Mouse (Mus musculus) limb, embryonic 14.5 days (tissue): ENCODE results near the gene Slco2b1. TPM values are rescaled to one million over a fixed set of nuclear protein-coding genes. Genes with fewer than 3 reads are reported as not detected.
"Not testable (repeated sequence)": the region's sequence is repeated elsewhere in the genome, so short reads cannot be mapped to it uniquely, and the experiment has no call there.

Experiments
- ATAC-seq: fragments of 200-750 bp; cut with Nextera tagmentation; 2 replicates; pipeline ENCODE4 v1.8.0; 2017; ENCODE audit warnings: low read depth, moderate number of reproducible peaks, moderate TSS enrichment; ENCODE audit not compliant: low FRiP score
- DNase-seq: peaks from one replicate; pipeline ENCODE4 v3.0.0-alpha.2; 2015; ENCODE audit warnings: low spot score
- H3K27ac ChIP-seq: fragments of 300-500 bp; sonication (generic); replicated peaks from 2 replicates; pipeline ENCODE4 v1.5.1; 2014; ENCODE audit warnings: low read depth, mild to moderate bottlenecking, low read length, moderate library complexity, mixed read lengths
- H3K27me3 ChIP-seq: fragments of 300-500 bp; sonication (generic); 2 replicates; pipeline ENCODE4 v1.6.1; 2014; ENCODE audit warnings: low read length, mixed read lengths; ENCODE audit not compliant: control insufficient read depth, insufficient read depth
- H3K36me3 ChIP-seq: fragments of 300-500 bp; sonication (generic); 2 replicates; pipeline ENCODE4 v1.6.1; 2014; ENCODE audit warnings: mild to moderate bottlenecking, low read length, moderate library complexity, mixed read lengths; ENCODE audit not compliant: control insufficient read depth, insufficient read depth
- H3K4me1 ChIP-seq: fragments of 300-500 bp; sonication (generic); 2 replicates; pipeline ENCODE4 v1.6.1; 2014; ENCODE audit warnings: antibody characterized with exemption, low read length, mixed read lengths; ENCODE audit not compliant: control insufficient read depth, insufficient read depth
- H3K4me2 ChIP-seq: fragments of 300-500 bp; sonication (generic); replicated peaks from 2 replicates; pipeline ENCODE4 v1.6.1; 2014; ENCODE audit warnings: low read depth, mild to moderate bottlenecking, low read length, moderate library complexity; ENCODE audit not compliant: severe bottlenecking
- H3K4me3 ChIP-seq: fragments of 300-500 bp; sonication (generic); replicated peaks from 2 replicates; pipeline ENCODE4 v1.5.1; 2014; ENCODE audit warnings: low read length
- H3K9ac ChIP-seq: fragments of 300-500 bp; sonication (generic); 2 replicates; pipeline ENCODE4 v1.6.1; 2014; ENCODE audit warnings: mild to moderate bottlenecking, low read depth, low read length, moderate library complexity; ENCODE audit not compliant: severe bottlenecking
- H3K9me3 ChIP-seq: fragments of 300-500 bp; sonication (generic); 2 replicates; pipeline ENCODE4 v1.6.1; 2016; ENCODE audit warnings: low read length; ENCODE audit not compliant: control insufficient read depth
- POLR2A ChIP-seq: fragments of 200-500 bp; IDR thresholded peaks from 2 replicates; pipeline ENCODE4 v1.8.0; 2012; ENCODE audit warnings: inconsistent platforms, mild to moderate bottlenecking, moderate library complexity, borderline replicate concordance; ENCODE audit not compliant: insufficient read depth, insufficient read length; ENCODE audit errors: extremely low read depth
- WGBS: fragments of 180-500 bp; shearing (Covaris S2); extraction: QIAGEN DNeasy Blood & Tissue Kit; methylation state at CpG from one replicate; pipeline ENCODE4 v1.1.7; 2014; 5-methylcytosine and 5-hydroxymethylcytosine counted together
- polyA plus RNA-seq, 2 experiments: library from polyadenylated mRNA; depleted of rRNA in 1 of 2; stranded (reverse) in 1 of 2; unstranded in 1 of 2; fragments of >200 nt; fragmentation: Nextera tagmentation in 1 of 2; extraction: Ambion mirVana in 1 of 2; gene quantifications; 2 replicates each; pipeline versions ENCODE4 v1.2.1 to v1.2.3; 2012 to 2014

Slco2b1 gene
- polyA plus RNA-seq (2012; rRNA removed) (4.7 and 5.6 TPM in 2 replicates), polyA plus RNA-seq (2014; fragmentation: Nextera tagmentation; extraction: Ambion mirVana) (3.1 and 3.2 TPM in 2 replicates)

GRCm38 (mm10) chr7:99711166-99711565, at the start of gene Slco2b1:
TSS of gene Slco2b1 (minus strand) at chr7:99711340.
- H3K4me3 ChIP-seq, result no peak within 1 kb of the TSS
- H3K4me1 ChIP-seq, result peaks cover 16% of the 10 kb centered on the region
- H3K27me3 ChIP-seq, result no peaks in the 10 kb centered on the region
- no peak within 1 kb of the TSS for H3K9ac ChIP-seq
- H3K9me3 ChIP-seq, result no peaks in the 10 kb centered on the region
- no peak within 1 kb of the TSS for H3K27ac ChIP-seq
- DNase-seq (no peak), ATAC-seq (no peak)
- WGBS, result 78% methylated on average over 8 of the region's 8 CpGs
- H3K36me3 ChIP-seq, result no peaks in the 10 kb centered on the region
- H3K4me2 ChIP-seq, result no peak within 1 kb of the TSS
- TF ChIP-seq POLR2A, result no peak

GRCm38 (mm10) chr7:99739276-99739675, 28.1 kb upstream of the Slco2b1 start:
- no peak for TF ChIP-seq POLR2A
- no peaks in the 10 kb centered on the region for H3K27me3 ChIP-seq
- H3K36me3 ChIP-seq, result no peaks in the 10 kb centered on the region
- DNase-seq (no peak), ATAC-seq (no peak)
- no peak overlapping the region for H3K27ac ChIP-seq
- no peaks in the 10 kb centered on the region for H3K4me1 ChIP-seq
- H3K4me3 ChIP-seq, result no peak overlapping the region
- H3K9me3 ChIP-seq, result no peaks in the 10 kb centered on the region
- WGBS, result 71% methylated on average over 9 of the region's 9 CpGs
- H3K4me2 ChIP-seq, result no peak overlapping the region
- no peak overlapping the region for H3K9ac ChIP-seq

GRCm38 (mm10) chr7:99735491-99735890, 24.4 kb upstream of the Slco2b1 start:
- not testable (repeated sequence) for DNase-seq, H3K9me3 ChIP-seq, H3K36me3 ChIP-seq, H3K27ac ChIP-seq, H3K4me1 ChIP-seq, H3K27me3 ChIP-seq, ATAC-seq, H3K9ac ChIP-seq, H3K4me2 ChIP-seq, H3K4me3 ChIP-seq
- 95% methylated on average over 9 of the region's 9 CpGs for WGBS

- H3K4me3 ChIP-seq, result no peak overlapping the region
- ATAC-seq (no peak), DNase-seq (no peak)
- no peaks in the 10 kb centered on the region for H3K4me1 ChIP-seq
- H3K36me3 ChIP-seq, result no peaks in the 10 kb centered on the region
- TF ChIP-seq POLR2A, result no peak
- no peaks in the 10 kb centered on the region for H3K9me3 ChIP-seq
- H3K27ac ChIP-seq, result no peak overlapping the region
- 89% methylated on average over 2 of the region's 2 CpGs for WGBS
- H3K27me3 ChIP-seq, result no peaks in the 10 kb centered on the region
- H3K9ac ChIP-seq, result no peak overlapping the region
- H3K4me2 ChIP-seq, result no peak overlapping the region
Measured at GRCm38 (mm10) chr7:99734612-99735011, 23.5 kb upstream of the Slco2b1 start.

GRCm38 (mm10) chr7:99729973-99730372, 18.8 kb upstream of the Slco2b1 start, which contains the start of gene Olfr520:
TSS of gene Olfr520 (plus strand) at chr7:99730273.
- Histone ChIP-seq H3K9me3 (0 out of 2 replicates have a peak, but pooled peaks cover 5% of the 10 kb centered on the region), H3K27me3 (no peaks in the 10 kb centered on the region), H3K4me2 (no peak within 1 kb of the TSS), H3K36me3 (no peaks in the 10 kb centered on the region), H3K4me1 (no peaks in the 10 kb centered on the region), H3K27ac (no peak within 1 kb of the TSS), H3K4me3 (no peak within 1 kb of the TSS), H3K9ac (no peak within 1 kb of the TSS)
- ATAC-seq (no peak), DNase-seq (no peak)
- WGBS, result 82% methylated on average over 2 of the region's 2 CpGs
- no peak for TF ChIP-seq POLR2A

- DNase-seq (no peak), ATAC-seq (no peak)
- Histone ChIP-seq H3K27ac (no peak overlapping the region), H3K9me3 (no peaks in the 10 kb centered on the region), H3K4me2 (no peak overlapping the region), H3K4me3 (no peak overlapping the region), H3K36me3 (no peaks in the 10 kb centered on the region), H3K4me1 (no peaks in the 10 kb centered on the region), H3K27me3 (no peaks in the 10 kb centered on the region), H3K9ac (no peak overlapping the region)
- WGBS, result 68% methylated on average over 2 of the region's 2 CpGs
- no peak for TF ChIP-seq POLR2A
Measured at GRCm38 (mm10) chr7:99716536-99716935, 5.4 kb upstream of the Slco2b1 start.
